Mouse (Mus musculus): ENCODE measurements around the gene Slc10a6.

DNA sequence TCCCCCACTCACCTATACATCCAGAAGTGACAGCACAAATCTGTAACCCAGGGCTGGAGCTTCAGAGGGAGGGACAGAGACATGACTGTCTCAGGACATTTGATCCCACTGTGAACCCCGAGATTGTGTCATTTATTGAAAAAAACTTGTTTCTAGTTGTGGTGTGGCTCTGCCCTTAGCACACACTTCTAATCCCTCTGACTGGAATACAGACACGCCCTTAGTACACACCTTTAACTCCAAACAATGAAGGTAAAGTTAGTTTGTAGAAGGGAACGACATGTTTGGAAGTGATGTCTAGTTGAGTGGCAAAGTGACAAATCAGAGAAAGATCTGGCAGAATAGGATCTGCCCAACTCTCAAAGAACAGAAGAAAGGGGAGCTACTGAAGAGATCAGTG lies 42.7 kb upstream of the Slc10a6 start:
- TF ChIP-seq CTCF (conservative IDR thresholded peaks at IDR 0.05 in 1 of 2, IDR thresholded peaks at IDR 0.05 in 1 of 2; ENCODE audit: low read depth in 2 of 2, low read length in 2 of 2) (no peak), BHLHE40 (IDR thresholded peaks at IDR 0.05; ENCODE audit: low read depth, low read length) (no peak), GABPA (IDR thresholded peaks at IDR 0.05; ENCODE audit: insufficient replicate concordance, low read depth, low read length) (no peak), HCFC1 (IDR thresholded peaks at IDR 0.05; ENCODE audit: low read depth, low read length) (no peak), EP300 (IDR thresholded peaks at IDR 0.05; ENCODE audit: low read length) (no peak), ZC3H11A (IDR thresholded peaks at IDR 0.05; ENCODE audit: low read depth, low read length) (no peak), MXI1 (IDR thresholded peaks at IDR 0.05; ENCODE audit: low read depth, low read length) (no peak), JUND (conservative IDR thresholded peaks at IDR 0.05; ENCODE audit: low read depth, low read length) (no peak), POLR2A (IDR thresholded peaks at IDR 0.05; ENCODE audit: low read depth, low read length) (no peak), ELF1 (IDR thresholded peaks at IDR 0.05; ENCODE audit: low read depth, low read length) (no peak), RCOR1 (conservative IDR thresholded peaks at IDR 0.05; ENCODE audit: low read depth, low read length) (no peak), TCF12 (IDR thresholded peaks at IDR 0.05; ENCODE audit: low read depth, low read length) (no peak), MAX (IDR thresholded peaks at IDR 0.05; ENCODE audit: low read length) (no peak), ZNF384 (IDR thresholded peaks at IDR 0.05; ENCODE audit: low read depth, low read length) (no peak)
